Mouse (Mus musculus) neutrophil, adult 65 days (primary cell): Measurements from ENCODE around the gene Grpel1. TPM values are rescaled to one million over a fixed set of nuclear protein-coding genes. Genes with fewer than 3 reads are reported as not detected.

Experiments used
- total RNA-seq: library from RNA; stranded (reverse); gene quantifications from 2 replicates; pipeline ENCODE4 v1.2.4, GENCODE M21; 2023

Gene Grpel1
- total RNA-seq = 24.2 and 25.0 TPM in 2 replicates

GRCm38 (mm10) chr5:36464709-36465661 lies at the start of gene Grpel1:
Gene Grpel1, plus strand, starts transcription at chr5:36464998.

GRCm38 (mm10) chr5:36484171-36484990 lies 19.6 kb downstream of the Grpel1 start, which contains the start of the genes Tada2b and Ccdc96:
Gene Tada2b, minus strand, starts transcription at chr5:36484285.
Gene Ccdc96, plus strand, starts transcription at chr5:36484588.

Other genes with a start within 250 kb of the Grpel1 start
- 0.13 and 0.52 TPM in 2 replicates for gene Sorcs2, start 66.9 kb upstream of the Grpel1 start, total RNA-seq
- gene Tada2b, start 19.3 kb downstream of the Grpel1 start, total RNA-seq = 12.1 and 14.1 TPM in 2 replicates
- 0.76 and 0.98 TPM in 2 replicates for gene Ccdc96, start 19.6 kb downstream of the Grpel1 start, total RNA-seq
- gene Tbc1d14, start 128.3 kb downstream of the Grpel1 start, total RNA-seq = 80.4 and 107 TPM in 2 replicates
- gene D5Ertd579e, start 231.0 kb downstream of the Grpel1 start, total RNA-seq = 20.7 and 24.0 TPM in 2 replicates